In the genomic region with DNA sequence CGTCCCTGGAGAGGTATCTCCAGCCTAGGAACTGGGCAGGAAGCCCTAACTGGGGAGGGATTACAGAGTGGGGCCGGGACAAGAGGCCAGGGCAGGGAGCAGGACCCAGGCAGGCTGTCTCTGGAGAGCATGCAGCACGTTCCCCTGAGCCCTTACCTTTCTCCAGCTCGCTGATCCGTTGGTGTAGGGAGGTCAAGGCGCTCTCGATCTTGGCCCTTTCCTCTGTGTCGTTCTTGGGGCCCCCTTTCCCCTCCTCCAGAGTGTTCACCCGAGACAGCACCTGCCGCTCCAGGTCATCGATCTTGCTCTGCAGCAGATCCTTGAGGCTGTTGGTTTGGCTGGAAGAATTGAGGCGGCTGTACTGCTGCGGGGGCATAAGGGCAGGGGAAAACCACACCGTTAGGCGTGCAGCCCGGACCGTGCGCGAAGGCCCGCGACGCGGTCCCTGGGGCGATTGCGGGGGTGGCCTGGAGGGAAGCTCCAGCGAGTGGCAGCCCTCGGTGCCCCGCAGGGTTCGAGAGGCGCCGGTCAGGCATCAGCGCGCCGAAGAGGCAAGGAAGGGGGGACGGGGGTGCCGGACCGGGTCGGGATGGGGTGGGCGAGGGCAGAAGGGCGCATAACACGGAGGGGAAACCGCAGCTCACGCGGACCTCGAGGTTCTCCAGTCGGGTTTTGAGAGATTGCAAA, we compare ENCODE assay signal across 8 mouse cellular contexts. TPM values are rescaled to one million over a fixed set of nuclear protein-coding genes. Genes with fewer than 3 reads are reported as not detected.
A peak's percentile ranks its signal among the peaks of the same experiment; 100 is the strongest.
DNase-seq lines count a peak whose midpoint lies in the region; ATAC-seq lines count a peak whose summit lies in the region.

No protein-coding gene starts in this region.

- H3K9me3 ChIP-seq in lung, embryonic 15.5 days, result no peaks in the 10 kb centered on the region
- H3K9me3 ChIP-seq in limb, embryonic 12.5 days, result no peaks in the 10 kb centered on the region

- peaks cover 88% of the 10 kb centered on the region for H3K27me3 ChIP-seq in lung, embryonic 15.5 days
- peaks cover 100% of the 10 kb centered on the region for H3K27me3 ChIP-seq in limb, embryonic 12.5 days
- 0 out of 2 replicates have a peak, but pooled peaks cover 3% of the 10 kb centered on the region for H3K27me3 ChIP-seq in splenic B cell, adult 2 months (ENCODE audit: control insufficient read depth, insufficient read depth, low read length, poor library complexity, severe bottlenecking)

- H3K4me3 ChIP-seq in lung, embryonic 15.5 days, result peak overlapping the region; percentile 52
- peak overlapping the region; percentile 54 for H3K4me3 ChIP-seq in limb, embryonic 12.5 days (replicated peaks)

- 1% methylated on average over 46 of the region's 46 CpGs for WGBS in lung, embryonic 15.5 days
- WGBS in limb, embryonic 12.5 days, result 2% methylated on average over 46 of the region's 46 CpGs

- H3K27ac ChIP-seq in lung, embryonic 15.5 days, result no peak overlapping the region
- no peak overlapping the region for H3K27ac ChIP-seq in limb, embryonic 12.5 days

- no peak for DNase-seq in lung, postnatal 25 days (ENCODE audit: low spot score)
- peak; percentile 64 for DNase-seq in cerebellum, adult 8-10 months
- DNase-seq in heart, adult 18-20 months, result peak; percentile 48 to 56
- DNase-seq in splenic B cell, adult 2 months (ENCODE audit: low read depth, low spot score), result peak; percentile 13
- DNase-seq in right cerebral cortex, adult 2 months (ENCODE audit: low spot score in 2 of 2), result no peak
- DNase-seq in left cerebral cortex, postnatal 36 days (ENCODE audit: low spot score in 2 of 2), result no peak

- ATAC-seq in lung, embryonic 15.5 days (ENCODE audit: borderline replicate concordance, extremely low read depth, low FRiP score, low TSS enrichment), result no peak
- ATAC-seq in limb, embryonic 12.5 days (ENCODE audit: insufficient number of reproducible peaks, insufficient read depth, low FRiP score, low TSS enrichment, low read depth), result no peak

- intact Hi-C loops in left cerebral cortex, postnatal 36 days (cut with DNase I), result loop anchor here (2.0 to 5.0 kb wide), 5 partner anchors 32 to 361 kb away; partner anchors contain the start of gene Rptor

- no peaks in the 10 kb centered on the region for H3K36me3 ChIP-seq in lung, embryonic 15.5 days
- no peaks in the 10 kb centered on the region for H3K36me3 ChIP-seq in limb, embryonic 12.5 days
- no peaks in the 10 kb centered on the region for H3K36me3 ChIP-seq in splenic B cell, adult 2 months (ENCODE audit: control insufficient read depth, insufficient read depth, low read length, poor library complexity, severe bottlenecking)

- peak overlapping the region; percentile 44 for H3K9ac ChIP-seq in lung, embryonic 15.5 days
- peak overlapping the region; percentile 65 for H3K9ac ChIP-seq in limb, embryonic 12.5 days (replicated peaks)

- H3K4me1 ChIP-seq in lung, embryonic 15.5 days, result peaks cover 56% of the 10 kb centered on the region
- peaks cover 58% of the 10 kb centered on the region for H3K4me1 ChIP-seq in limb, embryonic 12.5 days (replicated peaks)

- peak overlapping the region; percentile 99 for H3K4me2 ChIP-seq in lung, embryonic 15.5 days
- peak overlapping the region; percentile 98 for H3K4me2 ChIP-seq in limb, embryonic 12.5 days

RNA-seq across cellular contexts. Expression of gene Nptx1, which starts 0.9 kb away (rescaled TPM):
- polyA plus RNA-seq in lung, embryonic 15.5 days (2015; fragmentation: Nextera tagmentation; extraction: Ambion mirVana), result 1.7 TPM in 2 replicates
- under 1 TPM; 0.07 to 0.13 TPM for total RNA-seq in heart, adult 18-20 months (2021)
- 1.0 and 1.4 TPM in 2 replicates for polyA plus RNA-seq in limb, embryonic 12.5 days (2016; fragmentation: Nextera tagmentation; extraction: Ambion mirVana)
- 100 to 1,000 TPM; 240 to 248 TPM for total RNA-seq in left cerebral cortex, postnatal 36 days (2021)

RNA-seq across cellular contexts. Expression of gene Endov, which starts 55.5 kb away (rescaled TPM):
- 17.2 and 17.4 TPM in 2 replicates for polyA plus RNA-seq in lung, embryonic 15.5 days (2015; fragmentation: Nextera tagmentation; extraction: Ambion mirVana)
- total RNA-seq in heart, adult 18-20 months (2021), result 1 to 10 TPM; 7.0 to 7.5 TPM
- polyA plus RNA-seq in limb, embryonic 12.5 days (2016; fragmentation: Nextera tagmentation; extraction: Ambion mirVana), result 21.3 and 21.6 TPM in 2 replicates
- 10 to 100 TPM; 30.6 to 31.0 TPM for total RNA-seq in left cerebral cortex, postnatal 36 days (2021)

RNA-seq across cellular contexts. Expression of gene Rptor, which starts 56.1 kb away (rescaled TPM):
- 8.5 and 9.7 TPM in 2 replicates for polyA plus RNA-seq in lung, embryonic 15.5 days (2015; fragmentation: Nextera tagmentation; extraction: Ambion mirVana)
- total RNA-seq in heart, adult 18-20 months (2021), result 10 to 100 TPM; 30.4 to 34.0 TPM
- 17.7 and 18.6 TPM in 2 replicates for polyA plus RNA-seq in limb, embryonic 12.5 days (2016; fragmentation: Nextera tagmentation; extraction: Ambion mirVana)
- total RNA-seq in left cerebral cortex, postnatal 36 days (2021), result 10 to 100 TPM; 62.9 to 67.5 TPM

Comparison
In these comparisons a context has a peak if more than half of its experiments do, and no peak if none do; other contexts are left out.
1. DNase-seq: peak in cerebellum, adult 8-10 months (single experiment), heart, adult 18-20 months (2 of 2) and splenic B cell, adult 2 months (single experiment); none in lung, postnatal 25 days (single experiment), right cerebral cortex, adult 2 months (0 of 2) and left cerebral cortex, postnatal 36 days (0 of 2).
2. RNA of gene Nptx1, which starts 0.9 kb away (total RNA-seq): 240 to 248 TPM in left cerebral cortex, postnatal 36 days; 0.07 to 0.13 TPM in heart, adult 18-20 months; every median in the first group is over 100 times any median in the second.